Mouse (Mus musculus) spleen, adult 10 weeks (tissue): ENCODE data around the gene Rundc3b. TPM values are rescaled to one million over a fixed set of nuclear protein-coding genes. Genes with fewer than 3 reads are reported as not detected.

Experiments used
- polyA plus RNA-seq: library from polyadenylated mRNA; stranded (reverse); fragments of 350-450 nt; fragmentation: Illumina TruSeq; extraction: RNeasy Lipid Tissue Mini Kit (QIAGEN cat#74804); gene quantifications from one replicate; pipeline ENCODE4 v1.2.3, GENCODE M21; 2015; ENCODE audit warnings: low replicate concordance; ENCODE audit not compliant: insufficient read depth

The Rundc3b gene
- 5.2 TPM for polyA plus RNA-seq

DNA sequence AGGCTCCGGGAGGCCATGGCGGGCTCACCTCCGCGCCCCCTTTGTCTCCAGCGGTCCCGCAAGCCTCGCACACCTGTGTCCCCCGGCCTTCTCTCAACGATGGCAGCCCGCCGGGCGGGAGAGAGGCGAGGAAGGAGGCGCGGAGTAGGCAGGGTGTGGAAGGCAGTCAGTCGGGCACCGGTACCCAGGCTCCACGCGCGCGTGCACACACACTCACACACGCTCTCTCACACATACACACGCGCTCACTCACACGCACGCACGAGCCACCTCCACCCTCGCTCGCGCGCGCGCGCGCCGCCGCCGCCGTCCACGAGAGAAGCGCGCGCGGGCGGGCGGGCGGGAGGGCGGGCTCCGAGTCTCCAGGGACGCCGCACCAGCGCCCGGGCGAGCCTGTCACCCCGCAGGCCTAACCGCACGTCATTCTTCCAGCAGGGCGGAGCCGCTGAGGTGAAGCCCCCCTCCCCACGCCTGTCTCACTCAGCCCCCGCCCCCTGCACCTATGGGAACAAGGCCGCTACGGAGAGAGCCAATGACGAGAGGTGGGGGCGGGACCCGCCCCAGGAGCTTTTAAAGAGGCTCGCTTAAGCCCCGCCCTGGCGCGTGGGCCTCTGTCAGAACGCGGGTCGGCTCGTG lies at the start of gene Rundc3b:
TSS of gene Rundc3b (minus strand) at position 357 of the 636 bp plus-strand sequence.

DNA sequence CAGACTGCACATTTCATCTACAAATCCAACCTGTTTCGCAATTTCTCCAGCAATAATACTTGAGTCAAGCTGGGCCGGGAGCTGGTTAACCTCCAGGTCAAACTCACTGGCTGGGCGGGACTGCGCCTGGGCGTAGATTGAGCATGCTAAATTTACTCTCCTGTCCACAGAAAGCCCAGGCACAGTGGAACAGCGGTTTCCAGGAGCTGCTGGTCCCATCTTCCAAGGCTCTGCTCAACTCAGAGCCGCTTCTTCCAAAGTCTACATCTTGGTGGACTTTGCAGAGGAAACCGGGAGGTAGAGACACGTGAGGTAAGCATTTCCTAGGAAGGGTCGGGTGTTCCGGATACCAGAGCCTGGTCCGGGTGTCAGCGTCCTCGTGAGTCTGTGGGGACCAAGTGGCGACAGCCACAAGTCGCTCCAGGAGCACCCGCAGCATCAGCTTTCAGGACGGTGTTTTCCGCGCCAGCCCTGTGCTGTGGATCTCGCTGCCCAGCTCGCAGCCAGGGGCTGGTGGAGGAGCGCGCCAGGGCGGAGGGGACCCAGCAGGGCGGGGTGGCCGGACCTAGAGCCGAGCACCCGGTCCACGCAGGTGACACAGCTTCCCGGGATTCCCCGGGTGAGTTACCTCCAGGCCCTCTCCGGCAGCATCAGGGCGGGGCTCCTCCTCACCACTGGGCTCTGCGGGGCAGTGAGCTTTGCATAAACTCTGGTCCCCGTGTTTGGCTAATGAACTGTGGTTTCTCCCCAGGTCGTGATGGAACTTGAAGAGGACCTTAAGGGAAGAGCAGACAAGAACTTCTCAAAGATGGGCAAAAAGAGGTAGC lies 37.4 kb upstream of the Rundc3b start, which contains the start of gene Abcb1a:
TSS of gene Abcb1a (plus strand) at position 167 of the 827 bp plus-strand sequence.

Other genes with a start within 250 kb of the Rundc3b start
- gene Dbf4, start 200.2 kb downstream of the Rundc3b start, polyA plus RNA-seq = 34.4 TPM
- 20.4 TPM for gene Slc25a40, start 200.1 kb downstream of the Rundc3b start, polyA plus RNA-seq
- 9.8 TPM for gene Abcb1a, start 37.1 kb upstream of the Rundc3b start, polyA plus RNA-seq
- 15.5 TPM for gene Abcb1b, start 175.2 kb upstream of the Rundc3b start, polyA plus RNA-seq